Mouse (Mus musculus) G1E (cell line): ENCODE data around the gene Gca. TPM values are rescaled to one million over a fixed set of nuclear protein-coding genes. Genes with fewer than 3 reads are reported as not detected.

ENCODE experiments used
- ATAC-seq: 2 replicates; pipeline ENCODE4 v1.8.0; 2016; ENCODE audit warnings: mild to moderate bottlenecking; ENCODE audit not compliant: insufficient number of reproducible peaks, poor library complexity, low FRiP score, severe bottlenecking; ENCODE audit errors: extremely low read depth
- DNase-seq: peaks from one replicate; pipeline ENCODE4 v3.0.0; 2012; ENCODE audit warnings: low spot score
- H3K27me3 ChIP-seq: 2 replicates; pipeline ENCODE4 v1.6.1; 2012; ENCODE audit warnings: mild to moderate bottlenecking, low read length, inconsistent platforms; ENCODE audit not compliant: insufficient read depth
- H3K36me3 ChIP-seq: replicated peaks from 2 replicates; pipeline ENCODE3; 2012; ENCODE audit warnings: mild to moderate bottlenecking, inconsistent platforms
- H3K4me1 ChIP-seq: 2 replicates; pipeline ENCODE4 v1.6.1; 2012; ENCODE audit warnings: low read depth, low read length, inconsistent platforms, mixed read lengths; ENCODE audit not compliant: insufficient read depth
- H3K4me3 ChIP-seq: 2 replicates; pipeline ENCODE4 v1.5.1; 2012; ENCODE audit warnings: low read depth, mild to moderate bottlenecking, inconsistent platforms, low read length, moderate library complexity, mixed read lengths
- H3K9me3 ChIP-seq: replicated peaks from 2 replicates; pipeline ENCODE4 v1.6.1; 2012; ENCODE audit warnings: inconsistent platforms
- CTCF ChIP-seq: IDR thresholded peaks from 2 replicates; pipeline ENCODE4 v1.5.1; 2012; ENCODE audit warnings: low read depth, low read length, inconsistent platforms, mixed read lengths
- GATA1 ChIP-seq: IDR thresholded peaks from 2 replicates; pipeline ENCODE4 v1.6.1; 2012; ENCODE audit warnings: borderline replicate concordance, low read length, inconsistent platforms, mixed read lengths
- GATA2 ChIP-seq: IDR thresholded peaks from 2 replicates; pipeline ENCODE4 v1.6.1; 2012; ENCODE audit warnings: low read depth, low read length, inconsistent platforms, borderline replicate concordance
- POLR2AphosphoS5 ChIP-seq: IDR thresholded peaks from 2 replicates; pipeline ENCODE4 v1.6.1; 2012; ENCODE audit warnings: low read depth, low read length, inconsistent platforms; ENCODE audit not compliant: insufficient replicate concordance
- TAL1 ChIP-seq: conservative IDR thresholded peaks from 2 replicates; pipeline ENCODE4 v1.6.1; 2012; ENCODE audit warnings: low read depth, low read length, inconsistent platforms, mixed read lengths
- polyA plus RNA-seq: library from polyadenylated mRNA; stranded (reverse); fragments of >175 nt; gene quantifications from 2 replicates; pipeline ENCODE4 v1.2.3, GENCODE M21; 2012
- total RNA-seq, 2 experiments: library from RNA; stranded (forward) in 1 of 2; stranded (reverse) in 1 of 2; fragments of 200-1000 nt in 1 of 2; fragments of >200 nt in 1 of 2; fragmentation: Nextera tagmentation in 1 of 2; gene quantifications; 2 replicates each; pipeline ENCODE4 v1.2.3; 2014 to 2017

Gca gene
- total RNA-seq (2014; fragmentation: Nextera tagmentation) = 32.4 and 38.0 TPM in 2 replicates
- 4.1 and 4.3 TPM in 2 replicates for total RNA-seq (2017)
- polyA plus RNA-seq = 0.56 and 0.90 TPM in 2 replicates

GRCm38 (mm10) chr2:62664135-62664670 lies at the start of gene Gca:
TSS of gene Gca (plus strand) at chr2:62664285.
- H3K4me1 ChIP-seq = peaks cover 17% of the 10 kb centered on the region
- no peaks in the 10 kb centered on the region for H3K9me3 ChIP-seq
- H3K4me3 ChIP-seq = peak within 1 kb of the TSS; percentile 96
- ATAC-seq (peak; percentile 98), DNase-seq (peak; percentile 90)
- TF ChIP-seq CTCF (no peak), TAL1 (no peak), GATA1 (no peak), POLR2AphosphoS5 (no peak), GATA2 (no peak)
- H3K36me3 ChIP-seq = no peaks in the 10 kb centered on the region
- H3K27me3 ChIP-seq = no peaks in the 10 kb centered on the region

- H3K4me3 ChIP-seq = no peak overlapping the region
- no peaks in the 10 kb centered on the region for H3K9me3 ChIP-seq
- TF ChIP-seq TAL1 (peak; percentile 92), GATA1 (no peak), CTCF (no peak)
- no peaks in the 10 kb centered on the region for H3K27me3 ChIP-seq
- DNase-seq (peak; percentile 58), ATAC-seq (peak; percentile 99)
- peaks cover 31% of the 10 kb centered on the region for H3K36me3 ChIP-seq
- peaks cover 36% of the 10 kb centered on the region for H3K4me1 ChIP-seq
These were observed 45.1 kb upstream of the Gca start for GRCm38 (mm10) chr2:62618934-62619341.

- H3K4me1 ChIP-seq = peaks cover 36% of the 10 kb centered on the region
- ATAC-seq = no peak
- TF ChIP-seq GATA2 = no peak
- DNase-seq = no peak
- no peak overlapping the region for H3K4me3 ChIP-seq
- H3K27me3 ChIP-seq = no peaks in the 10 kb centered on the region
- no peaks in the 10 kb centered on the region for H3K9me3 ChIP-seq
- peaks cover 32% of the 10 kb centered on the region for H3K36me3 ChIP-seq
These were observed 44.4 kb upstream of the Gca start for GRCm38 (mm10) chr2:62619679-62620078.

- H3K27me3 ChIP-seq = no peaks in the 10 kb centered on the region
- no peak for DNase-seq
- H3K36me3 ChIP-seq = peaks cover 27% of the 10 kb centered on the region
- H3K9me3 ChIP-seq = no peaks in the 10 kb centered on the region
- H3K4me1 ChIP-seq = peaks cover 42% of the 10 kb centered on the region
- ATAC-seq = no peak
- no peak for TF ChIP-seq GATA2
- no peak for TF ChIP-seq TAL1
- TF ChIP-seq POLR2AphosphoS5 = no peak
- TF ChIP-seq GATA1 = no peak
- no peak for TF ChIP-seq CTCF
- H3K4me3 ChIP-seq = no peak overlapping the region
These were observed 41.1 kb upstream of the Gca start for GRCm38 (mm10) chr2:62623024-62623441.

GRCm38 (mm10) chr2:62627728-62628127 lies 36.4 kb upstream of the Gca start:
- peaks cover 41% of the 10 kb centered on the region for H3K36me3 ChIP-seq
- no peak for ATAC-seq
- H3K9me3 ChIP-seq = no peaks in the 10 kb centered on the region
- no peak overlapping the region for H3K4me3 ChIP-seq
- TF ChIP-seq POLR2AphosphoS5 = no peak
- no peak for TF ChIP-seq TAL1
- no peak for TF ChIP-seq GATA1
- TF ChIP-seq GATA2 = no peak
- no peak for TF ChIP-seq CTCF
- DNase-seq = no peak
- peaks cover 27% of the 10 kb centered on the region for H3K4me1 ChIP-seq
- H3K27me3 ChIP-seq = no peaks in the 10 kb centered on the region

GRCm38 (mm10) chr2:62628356-62628755 lies 35.7 kb upstream of the Gca start:
- no peak for DNase-seq
- ATAC-seq = no peak
- TF ChIP-seq POLR2AphosphoS5 (no peak), GATA2 (no peak), GATA1 (no peak), CTCF (no peak), TAL1 (no peak)
- Histone ChIP-seq H3K27me3 (no peaks in the 10 kb centered on the region), H3K4me1 (peaks cover 27% of the 10 kb centered on the region), H3K36me3 (peaks cover 39% of the 10 kb centered on the region), H3K9me3 (no peaks in the 10 kb centered on the region), H3K4me3 (no peak overlapping the region)

GRCm38 (mm10) chr2:62630446-62630845 lies 33.6 kb upstream of the Gca start:
- H3K27me3 ChIP-seq = no peaks in the 10 kb centered on the region
- peaks cover 23% of the 10 kb centered on the region for H3K4me1 ChIP-seq
- H3K36me3 ChIP-seq = peaks cover 43% of the 10 kb centered on the region
- no peak overlapping the region for H3K4me3 ChIP-seq
- H3K9me3 ChIP-seq = no peaks in the 10 kb centered on the region
- DNase-seq (no peak), ATAC-seq (peak; percentile 68)
- TF ChIP-seq GATA2 (no peak), CTCF (no peak), GATA1 (no peak), TAL1 (no peak), POLR2AphosphoS5 (no peak)
